Mouse (Mus musculus) heart, postnatal 0 days (tissue): ENCODE measurements around the gene Stat4.

Experiments used
- CTCF ChIP-seq: IDR thresholded peaks from 2 replicates; pipeline ENCODE4 v1.5.1; 2016; ENCODE audit warnings: antibody characterized with exemption, control low read depth, low read depth
- EP300 ChIP-seq: IDR thresholded peaks from 2 replicates; pipeline ENCODE4 v1.6.1; 2016; ENCODE audit warnings: antibody characterized with exemption, low read depth

GRCm38 (mm10) chr1:52120191-52120590 lies 133.2 kb downstream of the Stat4 start:
- no peak for TF ChIP-seq CTCF
- TF ChIP-seq EP300, result no peak
